Mouse (Mus musculus): ENCODE measurements around the gene Phldb2.
A peak's percentile ranks its signal among the peaks of the same experiment; 100 is the strongest.

Gene Phldb2

DNA sequence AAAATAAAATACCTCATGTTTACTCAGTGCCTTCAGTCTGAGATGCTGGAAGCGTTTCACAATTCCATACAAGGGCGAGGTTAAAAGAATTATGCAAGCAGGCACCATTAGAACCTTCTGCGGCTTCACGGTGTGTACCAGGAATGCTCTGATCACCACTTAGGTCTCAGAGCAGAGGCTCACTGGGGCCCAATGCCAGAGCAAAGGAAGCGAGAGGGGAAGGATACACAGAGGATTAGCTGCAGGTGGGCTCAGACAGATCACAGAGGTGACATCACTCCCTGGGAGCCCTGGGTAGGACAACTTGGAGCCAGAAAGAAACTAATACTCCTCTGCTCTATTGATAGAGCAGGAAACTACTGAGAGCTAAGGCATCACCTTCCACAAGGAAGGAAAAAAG, 162.1 kb downstream of the Phldb2 start:
- DNase-seq (ENCODE audit: low spot score) = no peak

DNA sequence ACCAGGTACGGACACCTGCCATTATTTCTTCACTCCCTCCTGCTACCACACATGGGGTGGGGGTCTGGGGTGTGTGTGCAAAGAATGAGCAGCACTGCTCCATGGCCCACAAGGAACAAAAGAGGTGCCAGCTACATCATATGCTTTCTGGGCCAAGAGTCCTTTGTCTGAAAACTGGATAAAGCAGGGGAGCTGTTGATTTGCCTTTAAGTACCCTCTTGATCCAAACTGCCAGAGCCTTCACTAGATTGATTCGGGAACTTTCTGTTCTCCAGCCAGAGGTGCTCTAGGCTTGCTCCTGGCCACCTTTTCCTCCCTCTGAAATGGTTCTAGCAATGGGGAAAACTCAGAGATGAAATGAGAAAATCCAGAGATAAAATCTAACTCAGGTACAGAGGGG, 164.1 kb downstream of the Phldb2 start:
- no peak for DNase-seq (ENCODE audit: low spot score)

DNA sequence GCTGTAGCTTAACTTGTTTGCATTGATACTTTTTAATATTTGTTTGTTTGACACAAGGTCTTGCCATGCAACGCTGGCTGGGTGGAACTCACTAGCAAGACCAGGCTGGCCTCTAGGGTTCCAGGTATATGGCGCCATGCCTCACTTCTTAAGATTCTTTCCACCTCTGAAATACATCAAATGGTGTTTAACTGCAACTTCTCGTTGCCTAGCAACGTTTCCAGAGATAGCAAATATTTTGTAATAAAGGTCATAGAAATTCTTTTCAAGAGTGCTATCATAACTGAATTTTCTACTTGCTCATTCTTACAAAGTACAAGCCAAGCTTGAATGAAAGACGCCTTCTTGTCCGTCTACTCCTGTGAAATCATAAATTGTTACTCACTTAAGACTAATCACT, 165.7 kb downstream of the Phldb2 start:
- no peak for DNase-seq (ENCODE audit: low spot score)

DNA sequence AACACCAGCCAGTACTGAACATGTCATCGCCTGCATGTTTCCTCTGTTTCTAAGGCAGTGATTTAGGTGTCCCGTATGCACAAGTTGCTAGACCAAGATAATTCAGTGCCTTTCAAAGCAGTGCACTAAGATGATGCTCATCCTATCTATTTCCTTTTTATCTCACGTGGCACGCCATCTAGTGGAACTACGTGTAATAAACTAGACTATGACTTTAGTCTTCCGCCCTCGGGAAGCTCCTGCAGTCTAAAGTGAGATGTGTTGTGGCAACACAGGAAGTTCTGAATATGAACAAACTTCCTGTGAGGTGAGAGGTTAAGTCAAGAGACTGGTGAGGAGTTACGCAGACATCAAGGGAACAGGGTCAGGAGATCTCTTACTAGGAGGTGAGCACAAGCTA, 166.8 kb downstream of the Phldb2 start:
- DNase-seq (ENCODE audit: low spot score) = no peak

DNA sequence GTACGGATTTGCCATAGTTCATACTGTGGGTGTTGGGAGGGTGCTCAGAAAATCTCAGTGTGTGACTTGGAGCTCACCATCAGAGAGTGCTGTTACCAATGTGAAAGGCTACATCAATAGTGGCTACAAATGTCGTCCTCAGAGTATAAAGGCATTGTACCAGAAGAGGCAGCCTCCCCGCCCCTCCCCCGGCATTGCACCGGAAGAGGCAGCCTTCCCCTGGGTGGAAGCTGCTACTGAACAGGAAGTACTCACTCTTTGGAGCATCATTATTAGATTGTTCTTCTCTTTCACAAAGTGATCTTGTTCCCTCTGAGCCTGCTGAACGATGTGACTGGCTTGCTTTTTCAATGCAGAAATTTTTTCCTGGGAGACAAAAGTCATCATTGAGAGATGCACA, 173.4 kb downstream of the Phldb2 start:
- DNase-seq (ENCODE audit: low spot score) = no peak

DNA sequence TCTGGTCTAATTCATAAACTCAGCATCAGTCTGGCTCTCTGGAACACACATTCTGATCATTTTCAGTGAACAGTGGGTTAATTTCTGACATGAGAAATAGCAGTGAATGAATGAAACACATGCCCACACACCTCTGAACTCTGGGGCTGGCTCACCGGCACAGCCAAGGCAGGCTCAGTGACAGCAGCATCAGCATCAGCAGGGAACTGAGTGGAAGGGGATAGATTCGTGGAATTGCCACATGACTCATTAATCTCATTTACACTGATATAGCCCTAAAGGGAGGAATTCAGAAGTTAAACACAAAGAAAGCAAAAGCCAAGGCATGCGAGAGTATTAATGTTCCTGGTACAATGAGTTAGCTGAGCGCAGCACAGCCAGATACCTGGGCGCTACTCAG, 178.6 kb downstream of the Phldb2 start:
- DNase-seq (ENCODE audit: low spot score) = no peak

DNA sequence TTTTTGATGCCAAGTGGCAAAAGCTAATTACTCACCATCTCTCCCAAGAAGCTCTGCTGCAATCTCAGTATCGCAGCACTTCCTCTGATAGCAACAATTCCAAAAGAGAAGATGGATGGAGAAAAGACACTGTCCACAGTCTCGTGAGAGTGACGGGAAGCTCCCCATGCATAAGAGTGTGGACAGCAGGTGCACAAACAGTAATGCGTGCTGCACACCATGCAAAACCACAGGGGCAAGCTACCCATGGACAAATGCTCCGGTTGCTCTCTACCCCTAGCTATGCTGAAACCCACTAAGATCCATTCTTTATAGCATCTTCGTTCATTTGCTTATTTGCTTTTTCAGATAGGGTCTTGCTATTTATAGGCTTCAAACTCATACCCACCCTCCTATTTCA, 182.5 kb downstream of the Phldb2 start:
- DNase-seq (ENCODE audit: low spot score) = no peak

DNA sequence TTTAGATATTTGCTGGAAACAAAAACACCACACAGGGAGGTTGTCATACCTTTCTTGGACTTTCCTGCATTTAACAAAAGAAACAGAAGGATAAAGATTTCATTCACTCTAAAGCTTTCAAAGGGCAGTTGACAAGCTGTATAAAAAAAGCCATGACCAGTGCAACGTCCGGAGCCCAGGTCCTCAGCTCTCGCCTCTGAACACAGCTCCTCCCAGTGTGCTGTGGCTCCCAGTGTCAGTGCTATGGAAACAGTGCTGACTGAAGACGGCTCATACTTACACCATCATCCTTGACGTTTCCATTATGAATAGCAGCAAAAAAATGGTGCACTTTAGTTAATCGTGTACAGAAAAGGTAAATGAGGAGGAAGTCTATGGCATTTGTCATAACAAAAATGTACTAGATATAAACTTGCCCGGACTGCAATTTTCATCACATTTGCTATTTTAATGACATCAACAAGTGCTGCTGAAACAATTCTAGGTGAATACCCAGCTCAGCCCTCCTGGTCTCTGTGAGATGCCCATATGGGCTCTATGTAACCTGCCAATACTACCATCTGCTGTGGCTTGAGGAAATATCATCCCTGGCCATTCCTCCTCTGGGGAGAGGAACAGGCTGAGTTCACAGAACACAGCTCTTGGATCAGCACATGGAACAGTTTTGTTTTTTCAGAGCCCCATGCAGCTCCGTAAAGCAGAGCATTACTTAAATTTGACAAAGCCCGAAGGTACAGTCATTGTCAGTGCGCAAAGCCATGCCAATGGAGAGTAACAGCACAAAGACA, 185.4 kb downstream of the Phldb2 start:
- no peak for DNase-seq (ENCODE audit: low spot score)

DNA sequence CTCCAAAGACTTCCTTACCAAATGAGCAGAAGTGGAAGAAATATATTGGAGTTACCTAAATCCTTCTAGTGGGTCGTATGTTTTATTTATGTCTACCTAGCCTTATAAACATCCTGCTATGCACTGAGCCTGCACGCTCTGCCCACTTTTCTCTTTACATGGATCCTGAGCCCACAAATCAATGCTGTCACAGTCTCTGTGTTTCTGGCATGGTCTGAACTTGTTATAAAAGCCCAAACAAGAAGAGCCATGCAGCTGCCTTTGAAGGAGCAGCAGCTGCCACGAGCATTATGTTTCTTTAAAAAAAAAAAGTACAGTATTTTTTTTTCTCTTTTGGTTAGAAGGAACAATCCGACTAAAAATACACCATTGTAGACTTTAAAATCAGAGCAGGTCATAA, 186.0 kb downstream of the Phldb2 start:
- DNase-seq (ENCODE audit: low spot score) = no peak

DNA sequence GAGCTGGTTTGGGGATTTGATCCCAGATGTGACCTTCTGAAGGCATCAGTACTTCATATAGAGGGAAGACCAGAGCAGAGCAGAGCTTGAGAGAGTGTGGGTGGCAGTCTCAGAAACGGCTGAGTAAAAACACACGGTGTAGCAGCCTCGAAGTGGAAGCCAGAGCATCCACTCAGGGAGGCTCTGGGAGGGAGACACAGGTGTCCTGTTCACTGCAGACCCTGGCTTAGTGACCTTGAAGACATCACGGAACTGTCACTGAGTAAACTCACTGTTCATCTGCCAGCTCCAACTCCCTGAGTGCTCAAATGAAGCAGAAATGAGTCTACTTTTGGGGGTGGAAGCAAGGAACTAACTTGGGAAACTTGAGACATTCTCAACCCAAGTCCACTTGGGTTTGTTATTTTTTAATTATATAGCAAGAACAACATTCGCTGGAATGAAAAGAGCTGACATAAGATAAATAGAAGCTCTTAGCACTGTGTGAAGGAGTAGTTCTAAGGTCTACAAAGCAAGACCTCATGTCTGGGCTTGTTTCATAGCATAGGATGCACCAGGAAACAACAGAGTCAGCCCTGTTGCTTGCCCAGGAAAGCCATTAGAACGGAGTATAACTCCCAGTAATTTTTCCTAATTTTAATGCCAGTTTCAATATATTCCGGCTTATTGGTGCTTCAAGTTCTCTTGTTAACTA, 187.4 kb downstream of the Phldb2 start:
- DNase-seq (ENCODE audit: low spot score) = no peak

DNA sequence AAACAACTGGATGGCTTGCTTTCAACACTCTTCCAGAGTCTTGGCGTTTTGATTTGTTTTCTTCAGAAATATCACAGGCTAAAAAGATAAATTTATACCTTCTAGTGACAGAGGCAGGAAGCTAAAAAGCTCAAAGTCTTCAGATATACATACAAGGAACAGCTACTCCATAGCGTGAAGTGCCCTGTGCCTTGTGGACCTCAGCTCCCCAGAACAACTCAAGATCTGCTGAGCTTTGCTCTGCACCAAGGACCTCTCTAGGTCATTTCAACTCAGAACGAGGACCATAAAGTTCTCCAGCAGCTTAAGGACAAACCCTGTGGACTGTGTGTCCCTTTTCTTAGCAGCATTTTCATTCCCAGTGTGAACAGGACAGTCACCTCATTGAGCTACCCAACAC, 188.3 kb downstream of the Phldb2 start:
- DNase-seq (ENCODE audit: low spot score) = no peak

DNA sequence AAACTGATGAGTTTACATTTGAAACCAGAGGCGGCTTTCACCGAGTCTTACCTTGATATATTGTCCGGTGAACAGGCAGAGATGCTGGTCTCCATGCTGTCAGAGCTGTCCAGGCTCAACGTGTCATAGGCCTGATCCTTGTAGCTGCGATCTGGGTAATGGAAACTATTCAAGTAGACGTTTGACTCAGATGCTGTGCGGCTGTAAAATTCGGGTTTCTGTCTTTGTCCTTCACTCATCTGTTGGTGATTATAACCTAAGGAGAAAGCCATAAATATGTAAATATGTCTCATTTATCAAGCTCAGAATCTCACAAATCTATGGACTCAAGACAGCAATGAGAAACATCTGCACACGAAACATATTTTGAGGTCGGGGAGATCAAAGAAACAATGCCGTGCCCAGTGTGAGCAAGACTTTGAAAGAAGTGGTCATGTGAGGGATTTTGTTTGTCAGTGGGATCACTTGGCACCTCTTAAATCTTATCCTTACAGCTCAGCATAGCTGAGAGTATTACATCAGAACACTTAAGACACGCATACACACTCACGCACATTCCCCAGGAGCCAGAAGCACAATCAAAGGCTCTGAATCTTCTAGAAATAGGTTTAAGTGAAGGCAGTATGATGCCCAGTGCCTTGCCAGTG, 190.4 kb downstream of the Phldb2 start:
- DNase-seq (ENCODE audit: low spot score) = no peak

DNA sequence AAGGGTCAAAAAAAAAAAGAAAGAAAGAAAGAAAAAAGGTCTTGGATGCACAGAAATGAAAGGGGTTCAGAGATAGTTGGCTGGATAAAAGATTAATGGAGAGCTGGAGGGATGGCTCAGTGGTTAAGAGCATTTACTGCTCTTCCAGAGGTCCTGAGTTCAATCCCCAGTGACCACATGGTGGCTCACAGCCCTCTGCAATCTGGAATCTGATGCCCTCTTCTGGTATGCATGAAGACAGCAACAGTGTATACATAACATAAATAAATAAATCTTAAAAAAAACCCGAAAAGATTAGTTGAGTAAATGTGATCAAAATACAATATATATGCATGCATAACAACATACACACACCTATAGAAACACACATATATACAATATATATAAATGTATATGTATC, 192.0 kb downstream of the Phldb2 start:
- DNase-seq (ENCODE audit: low spot score) = no peak

DNA sequence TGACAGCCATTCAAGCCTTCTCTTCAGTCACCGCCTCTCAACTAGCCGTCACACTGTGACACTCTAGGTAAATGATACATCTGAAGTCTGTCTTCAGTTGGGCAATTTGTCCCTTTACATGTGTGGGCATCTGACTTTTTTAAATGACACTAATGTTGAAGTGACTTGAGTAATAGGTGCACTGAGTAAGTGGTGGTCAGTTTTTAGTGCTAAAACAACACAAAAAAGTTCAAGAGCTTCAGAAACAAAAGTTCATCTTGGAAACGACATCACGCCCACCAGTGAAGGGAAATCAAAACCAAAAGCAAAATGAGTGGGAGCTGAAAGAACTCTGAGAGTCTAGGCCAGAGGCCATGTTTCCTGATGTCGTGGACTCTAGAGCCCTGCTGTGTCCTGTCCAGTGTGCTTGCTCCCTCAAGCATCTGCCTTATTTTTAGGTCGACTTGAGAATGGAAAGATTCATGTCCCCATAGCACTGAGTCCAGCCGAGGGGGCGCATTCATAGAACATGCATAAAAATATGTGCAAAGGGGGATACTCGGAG, 194.6 kb downstream of the Phldb2 start:
- DNase-seq (ENCODE audit: low spot score) = no peak

DNA sequence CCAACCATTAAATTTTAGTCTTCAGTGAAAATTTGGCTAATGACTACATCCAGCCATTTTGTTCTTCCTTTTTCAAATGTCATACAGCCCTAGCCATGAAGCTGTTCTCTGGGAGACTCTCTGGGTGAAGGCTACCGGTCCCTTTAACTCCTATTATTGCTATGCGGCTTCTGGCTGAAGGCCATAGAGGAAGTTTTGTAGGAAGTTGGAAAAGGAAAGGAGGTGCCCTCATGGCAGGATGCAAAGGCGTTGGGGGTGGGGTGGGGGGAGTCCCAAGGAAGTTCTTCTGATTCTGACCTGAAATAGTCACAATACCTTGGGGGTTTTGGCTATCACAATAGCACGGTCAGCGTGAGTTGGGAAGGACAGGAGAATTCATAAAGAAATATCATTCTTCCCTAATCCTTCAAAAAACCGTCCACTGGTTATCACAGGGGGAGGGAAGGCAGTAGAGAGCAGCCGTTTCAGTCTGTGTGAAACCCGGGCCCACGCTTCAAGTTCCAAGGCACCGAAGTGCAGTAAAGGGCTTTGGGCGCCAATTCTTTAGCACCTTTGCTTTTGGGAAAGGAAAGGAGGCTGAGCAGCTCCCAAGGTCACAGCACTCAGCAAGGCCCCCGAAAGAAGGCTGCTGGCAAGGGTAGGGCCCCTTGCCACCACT, 195.8 kb downstream of the Phldb2 start:
- DNase-seq (ENCODE audit: low spot score) = no peak

DNA sequence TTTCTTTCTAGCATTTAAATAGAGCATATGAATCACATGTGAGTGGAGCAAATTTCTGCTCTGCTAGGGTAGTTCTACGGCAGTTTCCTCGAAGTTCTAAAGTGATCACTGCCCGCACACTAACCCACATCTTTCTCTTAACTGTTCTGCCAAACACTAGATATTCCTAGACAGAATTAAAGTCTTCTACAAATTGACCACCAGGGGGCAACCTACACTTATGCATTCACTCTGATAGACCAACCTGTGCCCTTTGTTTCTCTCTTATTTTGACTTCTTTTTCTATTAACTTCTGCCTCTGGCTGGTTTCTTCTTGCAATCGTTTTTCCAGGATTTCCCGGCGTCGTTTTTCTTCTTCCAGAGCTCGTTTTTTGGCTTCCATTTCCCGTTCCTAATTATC, 196.5 kb downstream of the Phldb2 start:
- peak; percentile 71 for DNase-seq (ENCODE audit: low spot score)

DNA sequence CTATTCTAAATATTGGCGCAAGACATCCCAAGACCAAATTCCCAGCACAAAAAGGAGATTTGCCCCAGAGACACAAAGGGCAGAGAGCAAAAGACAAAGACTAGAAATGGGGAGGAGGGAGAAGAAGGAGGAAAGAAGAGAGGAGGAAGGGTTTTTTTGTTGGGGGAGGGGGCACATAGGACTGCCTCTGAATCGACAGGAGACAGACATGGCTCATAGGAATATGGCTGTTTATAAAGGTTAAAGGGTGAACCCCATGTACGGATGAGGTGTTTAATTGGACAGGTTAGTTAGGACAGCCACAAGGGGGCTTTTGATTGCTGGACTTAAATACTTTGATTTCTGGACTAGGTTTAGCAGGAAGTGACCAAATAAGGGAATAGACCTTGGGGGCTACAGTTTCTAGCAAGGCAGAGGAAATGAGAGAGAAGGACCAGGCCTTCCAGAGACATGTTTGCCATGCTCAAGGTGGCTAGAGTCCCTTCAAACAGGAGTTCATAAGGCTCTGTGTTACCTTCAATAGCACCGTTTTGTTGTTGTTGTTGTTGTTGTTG, 209.7 kb downstream of the Phldb2 start:
- DNase-seq (ENCODE audit: low spot score) = no peak

DNA sequence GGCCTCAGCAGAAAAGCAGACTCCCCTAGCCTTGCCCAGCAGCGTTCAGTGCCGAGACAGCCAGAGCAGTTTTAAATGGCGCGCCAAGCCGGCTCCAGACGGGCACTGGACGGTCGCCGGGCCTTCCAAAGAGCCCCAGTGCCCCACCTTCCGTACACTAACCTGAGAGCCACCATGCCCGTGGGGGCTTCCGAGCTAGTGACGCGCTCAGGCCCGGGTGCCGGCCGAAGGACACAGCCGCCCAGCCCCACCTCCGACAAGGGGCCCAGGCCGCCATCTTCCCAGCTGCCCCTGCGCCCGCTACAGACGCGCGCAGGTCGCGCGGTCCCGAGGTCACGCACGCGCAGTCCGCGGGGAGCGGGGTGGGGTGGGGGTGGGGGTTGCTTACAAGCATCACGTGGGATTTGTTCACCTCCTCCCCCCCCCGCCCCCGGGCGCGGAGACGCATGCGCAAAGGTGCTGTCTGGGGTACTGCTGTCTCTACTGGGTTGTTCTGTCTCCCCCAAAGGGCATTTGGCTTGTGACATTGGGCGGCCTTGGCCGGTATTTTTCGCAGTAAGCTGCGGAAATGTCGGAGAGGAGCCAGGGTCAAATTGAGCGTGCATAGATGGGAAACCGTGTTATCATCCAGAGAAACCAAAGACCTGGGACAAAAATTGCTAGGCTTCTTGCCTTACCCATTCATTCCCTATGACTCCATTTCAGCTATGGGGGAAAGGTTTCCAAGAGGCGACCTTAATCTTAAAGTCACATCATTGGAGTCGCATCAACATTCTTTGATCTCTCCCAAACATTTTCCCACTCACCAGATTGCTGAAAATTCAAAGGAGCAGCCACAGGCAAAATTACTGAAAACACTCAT, 210.6 kb downstream of the Phldb2 start, which contains the start of gene Abhd10:
Abhd10 (minus strand) TSS at position 341 of the 862 bp plus-strand sequence.
- DNase-seq (ENCODE audit: low spot score) = peak; percentile 96

DNA sequence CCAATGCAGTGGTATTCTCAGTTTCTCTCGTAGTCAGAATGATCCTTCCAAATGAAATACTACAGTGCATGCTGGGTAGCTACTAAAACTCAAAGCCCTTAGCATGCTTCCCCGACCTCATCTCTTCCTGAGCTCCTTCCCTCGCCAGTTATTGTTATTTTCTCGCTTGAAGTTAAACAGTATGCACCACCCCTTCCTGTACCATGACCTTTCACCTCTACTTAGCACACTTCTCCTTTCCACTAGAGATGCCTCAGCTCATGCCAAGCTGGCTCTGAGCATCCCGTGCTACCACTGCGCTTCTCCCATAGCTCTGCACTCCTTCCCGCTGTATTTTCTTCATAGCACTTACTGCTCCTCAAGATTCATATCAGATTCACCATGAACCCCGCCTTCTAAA, 215.5 kb downstream of the Phldb2 start:
- DNase-seq (ENCODE audit: low spot score) = no peak

DNA sequence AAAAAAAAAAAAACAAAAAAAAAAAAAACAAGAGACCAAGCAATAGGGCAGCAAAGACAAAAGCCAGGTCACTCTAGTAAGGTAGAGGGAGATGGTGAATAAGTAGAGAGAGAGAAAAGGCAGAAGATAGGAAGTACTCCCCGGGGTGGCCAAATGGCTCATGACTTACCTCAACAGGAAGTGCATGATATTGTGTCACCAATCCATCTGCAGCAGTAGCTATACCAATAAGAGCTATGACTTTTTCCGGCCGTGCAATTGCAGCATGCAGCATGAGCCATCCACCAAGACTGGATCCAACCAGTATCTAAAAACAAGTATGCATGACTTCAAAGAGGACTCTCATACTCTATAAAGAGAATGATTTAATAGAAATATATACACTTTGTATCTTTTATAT, 216.7 kb downstream of the Phldb2 start:
- no peak for DNase-seq (ENCODE audit: low spot score)

DNA sequence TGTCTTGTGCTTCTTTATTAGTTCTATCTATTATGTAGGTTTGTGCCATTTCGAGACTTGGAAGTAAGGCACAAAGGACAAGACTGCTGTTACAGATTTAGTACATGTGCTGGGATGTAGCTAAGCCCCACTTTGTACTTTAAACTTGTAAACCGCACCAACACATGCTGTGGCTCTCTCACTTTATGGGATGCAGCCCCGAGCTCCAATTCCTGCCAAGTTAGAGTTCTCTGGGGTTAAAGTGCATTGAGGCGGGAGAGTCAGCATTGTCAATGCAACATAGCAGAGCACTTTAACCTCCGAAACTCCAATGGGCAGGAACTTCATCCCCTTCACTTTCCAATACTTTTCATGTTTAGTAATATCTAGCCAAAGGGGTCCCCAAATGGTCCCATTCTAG, 224.2 kb downstream of the Phldb2 start:
- no peak for DNase-seq (ENCODE audit: low spot score)

Measured in layer of hippocampus, adult 11-12 months (tissue).